Mouse (Mus musculus): Measurements from ENCODE around the gene Nfatc2.

Nfatc2 gene

DNA sequence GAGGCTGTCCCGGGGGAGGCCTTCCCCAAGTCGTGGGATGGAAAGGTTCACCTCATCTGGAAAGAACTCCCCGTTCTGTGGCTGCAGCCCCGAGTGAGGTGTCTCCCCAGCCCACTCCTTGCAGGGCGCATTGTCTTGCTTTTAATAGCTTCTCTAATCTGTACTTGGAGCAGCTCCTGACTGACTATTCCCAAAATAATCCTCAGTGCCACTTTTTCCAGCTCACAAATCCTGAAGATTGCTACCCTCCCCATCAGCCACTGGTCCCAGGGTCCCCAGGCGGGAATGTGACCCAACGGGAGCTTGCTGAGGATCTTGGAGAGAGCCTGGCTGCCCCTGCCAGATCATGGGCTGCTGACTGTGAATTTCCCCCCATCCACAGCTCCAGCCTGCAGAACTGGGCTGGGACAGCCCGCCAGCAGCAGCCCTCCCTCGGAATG, 6.7 kb upstream of the Nfatc2 start:
- no peak for DNase-seq

DNA sequence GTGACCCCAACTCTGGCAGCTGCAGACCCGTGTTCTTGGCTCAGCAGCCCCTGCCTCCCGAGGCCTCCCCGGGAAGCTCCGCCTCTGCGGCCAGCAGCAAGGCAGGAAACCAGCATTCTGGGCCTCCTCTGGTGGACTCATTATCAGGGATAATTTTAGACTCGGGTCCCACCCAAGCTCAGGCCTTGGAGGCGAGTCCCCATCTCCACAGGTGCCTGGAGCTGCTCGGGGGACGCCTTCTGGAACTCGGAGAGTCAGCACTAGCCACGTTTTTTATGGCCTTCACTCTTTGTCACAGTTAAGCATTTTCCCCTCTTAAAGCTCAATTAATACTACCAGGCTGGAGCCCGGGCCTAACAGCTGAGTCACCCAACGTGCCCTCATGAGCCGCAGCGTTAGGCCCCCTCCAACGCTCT, 3.2 kb upstream of the Nfatc2 start:
- no peak for DNase-seq

GRCm38 (mm10) chr2:168602387-168602741, 907 bp upstream of the Nfatc2 start:
- no peak for DNase-seq

GRCm38 (mm10) chr2:168600750-168601490, 537 bp downstream of the Nfatc2 start:
- DNase-seq, result no peak

DNA sequence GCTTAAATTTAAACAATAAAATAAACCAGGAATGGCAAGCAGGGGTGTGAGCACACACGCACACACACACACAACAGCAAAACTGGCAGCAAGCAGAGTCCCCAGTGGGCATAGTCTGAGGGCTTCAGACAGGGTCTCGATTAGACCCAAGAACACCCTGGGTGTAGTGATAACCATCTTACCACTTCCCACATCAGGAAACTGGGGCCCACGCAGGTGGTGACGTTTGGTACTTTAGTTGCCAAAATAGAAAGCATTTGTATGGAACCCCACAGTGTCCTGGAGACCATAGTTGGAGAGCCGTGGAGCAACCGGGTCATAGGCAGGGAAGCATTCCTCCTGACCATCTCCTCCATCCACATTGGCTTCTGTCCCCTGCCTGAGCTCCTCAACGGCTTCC, 5.8 kb downstream of the Nfatc2 start:
- no peak for DNase-seq

GRCm38 (mm10) chr2:168593676-168594075, 7.8 kb downstream of the Nfatc2 start:
- no peak for DNase-seq

- no peak for DNase-seq
Measured at GRCm38 (mm10) chr2:168593004-168593403, 8.5 kb downstream of the Nfatc2 start.

- DNase-seq, result no peak
Measured at GRCm38 (mm10) chr2:168591076-168591475, 10.4 kb downstream of the Nfatc2 start.

GRCm38 (mm10) chr2:168590556-168590955, 10.9 kb downstream of the Nfatc2 start:
- DNase-seq, result peak; percentile 49

- no peak for DNase-seq
Measured at GRCm38 (mm10) chr2:168590168-168590551, 11.3 kb downstream of the Nfatc2 start.

GRCm38 (mm10) chr2:168589368-168590167, 11.9 kb downstream of the Nfatc2 start:
- DNase-seq, result no peak

DNA sequence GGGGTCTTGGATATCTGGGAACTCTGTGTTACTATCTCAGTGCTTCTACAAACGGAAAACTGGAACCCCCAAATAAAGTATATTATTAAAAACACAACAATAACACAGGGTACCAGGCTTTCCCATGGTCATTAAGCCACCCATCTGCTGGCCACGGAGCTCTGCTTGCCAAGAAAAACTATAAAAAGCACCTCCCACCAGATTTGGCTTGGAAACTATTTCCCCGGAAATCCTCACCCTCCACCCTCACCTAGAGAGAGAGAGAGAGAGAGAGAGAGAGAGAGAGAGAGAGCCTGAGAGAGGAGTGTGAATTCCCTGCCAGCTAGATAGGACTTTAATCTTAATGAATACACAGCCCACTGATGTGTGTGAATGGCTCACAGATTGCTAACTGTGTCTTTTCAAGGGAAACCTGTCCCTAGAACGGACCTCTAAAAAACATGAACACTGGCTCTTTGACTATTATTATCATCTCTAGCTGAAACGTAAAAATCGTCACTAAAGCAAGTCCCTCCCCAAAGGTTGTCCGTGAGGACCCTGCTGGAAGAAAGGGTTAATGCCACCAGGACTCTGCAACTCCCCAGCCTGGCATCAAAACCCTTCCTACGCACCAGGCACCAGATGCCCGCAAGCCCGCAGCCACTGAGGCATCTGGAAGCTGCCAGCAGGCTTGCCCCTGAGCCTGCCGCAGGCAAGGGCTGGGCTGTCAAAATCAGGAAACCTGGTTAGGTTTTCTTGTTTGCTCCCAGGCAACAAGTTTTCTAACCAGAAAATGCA, 12.7 kb downstream of the Nfatc2 start:
- no peak for DNase-seq

GRCm38 (mm10) chr2:168587159-168587558, 14.3 kb downstream of the Nfatc2 start:
- DNase-seq, result peak; percentile 58

- peak; percentile 55 for DNase-seq
Measured at GRCm38 (mm10) chr2:168586512-168586911, 14.9 kb downstream of the Nfatc2 start.

DNA sequence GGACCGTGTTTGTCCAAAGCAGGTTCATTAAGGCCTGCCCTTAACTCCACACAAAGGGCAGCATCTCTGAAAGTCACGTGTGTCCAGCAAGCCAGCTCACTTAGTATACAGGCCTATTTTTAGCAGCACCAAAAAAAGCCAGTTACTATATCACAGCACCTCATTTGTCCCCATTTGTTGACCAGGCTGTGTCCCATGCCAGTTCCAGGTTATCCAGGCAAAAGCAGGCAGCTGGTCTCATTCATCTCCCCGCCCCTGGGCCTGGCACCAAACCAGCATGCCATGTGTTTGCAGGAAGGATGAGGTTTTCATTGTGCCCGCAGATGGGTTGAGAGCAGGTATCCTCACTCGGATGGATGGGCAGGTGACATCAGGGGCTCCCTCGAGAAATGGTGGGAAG, 16.6 kb downstream of the Nfatc2 start:
- peak; percentile 63 for DNase-seq

GRCm38 (mm10) chr2:168584408-168584807, 17.0 kb downstream of the Nfatc2 start:
- no peak for DNase-seq

- DNase-seq, result no peak
Measured at GRCm38 (mm10) chr2:168583084-168583483, 18.4 kb downstream of the Nfatc2 start.

GRCm38 (mm10) chr2:168581207-168581854, 20.1 kb downstream of the Nfatc2 start:
- DNase-seq, result no peak

- DNase-seq, result no peak
Measured at GRCm38 (mm10) chr2:168580295-168580915, 21.1 kb downstream of the Nfatc2 start.

GRCm38 (mm10) chr2:168579601-168580130, 21.8 kb downstream of the Nfatc2 start:
- no peak for DNase-seq

DNA sequence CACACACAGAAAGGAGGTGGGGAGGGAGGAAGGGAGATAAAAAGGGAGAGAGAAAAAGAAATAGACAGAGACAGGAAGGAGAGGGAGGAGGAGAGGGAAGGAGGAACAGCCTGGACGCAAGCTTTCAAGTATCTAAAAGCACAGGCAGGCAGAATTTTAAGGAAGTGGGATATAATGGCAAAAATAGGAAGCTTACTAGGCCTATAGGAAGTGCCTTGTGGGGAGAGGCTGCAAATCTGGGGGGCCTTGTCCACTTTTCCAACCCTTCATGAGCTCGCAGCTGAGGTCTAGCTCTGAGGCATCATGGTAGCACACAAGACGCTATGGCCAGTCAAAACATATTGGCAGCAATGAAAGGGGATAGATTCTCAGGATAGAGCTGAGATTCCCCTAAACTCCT, 22.3 kb downstream of the Nfatc2 start:
- no peak for DNase-seq

DNA sequence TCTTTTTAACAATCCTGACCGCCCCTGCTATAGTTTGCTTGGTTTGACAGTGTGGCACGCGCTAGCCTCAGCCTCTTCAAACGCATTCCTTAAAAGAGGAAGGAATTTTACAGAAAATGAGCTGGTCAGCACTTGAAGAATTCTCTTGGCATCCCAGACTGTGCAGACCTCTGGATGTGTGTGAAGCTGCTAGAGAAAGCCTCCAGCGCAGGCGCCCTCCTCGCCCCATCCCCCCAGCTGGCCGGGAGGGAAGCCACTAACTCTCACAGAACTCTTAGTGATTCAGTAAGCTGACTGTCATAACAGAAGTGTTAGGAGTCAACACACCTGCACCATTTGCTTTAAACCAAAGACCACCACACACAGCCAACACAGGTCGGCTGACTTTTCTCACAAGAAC, 23.3 kb downstream of the Nfatc2 start:
- DNase-seq, result no peak

Data from kidney, adult 11 months (tissue).